Mouse (Mus musculus): ENCODE measurements around the gene Snx29. TPM values are rescaled to one million over a fixed set of nuclear protein-coding genes. Genes with fewer than 3 reads are reported as not detected.

Snx29 gene
- total and polyA plus RNA-seq, 3 experiments: 2.6 to 9.9 (median 8.9) TPM

- Histone ChIP-seq H3K79me2 (replicated peaks; ENCODE audit: control insufficient read depth, insufficient read depth, low read length) (no peaks in the 10 kb centered on the region), H3K27ac (no peak overlapping the region), H3K9ac (ENCODE audit: low read depth, low read length) (no peak overlapping the region), H3K4me3 (no peak overlapping the region), H3K27me3 (ENCODE audit: control insufficient read depth, insufficient read depth, low read length) (no peaks in the 10 kb centered on the region), H3K36me3 (ENCODE audit: control insufficient read depth, insufficient read depth, low read length) (no peaks in the 10 kb centered on the region), H3K4me1 (ENCODE audit: control insufficient read depth, insufficient read depth, low read length) (peaks cover 3% of the 10 kb centered on the region; the same call in 1 of the 2 replicates)
- WGBS: 78% methylated on average over 2 of the region's 2 CpGs
- TF ChIP-seq EP300 (IDR thresholded peaks at IDR 0.05; ENCODE audit: insufficient read depth, low read depth, low read length): no peak
- no peak for TF ChIP-seq CTCF (IDR thresholded peaks at IDR 0.05)
- no peak for TF ChIP-seq POLR2A (IDR thresholded peaks at IDR 0.05; ENCODE audit: insufficient read depth, low read depth, low read length)
- intact Hi-C loops (cut with DNase I): no loop called here
- no peak for DNase-seq
Measured at GRCm38 (mm10) chr16:11482189-11482588, 159.5 kb downstream of the Snx29 start.

- intact Hi-C loops (cut with DNase I): no loop called here
- Histone ChIP-seq H3K9ac (ENCODE audit: low read depth, low read length) (no peak overlapping the region), H3K79me2 (replicated peaks; ENCODE audit: control insufficient read depth, insufficient read depth, low read length) (no peaks in the 10 kb centered on the region), H3K4me1 (ENCODE audit: control insufficient read depth, insufficient read depth, low read length) (no peaks in the 10 kb centered on the region), H3K27ac (no peak overlapping the region), H3K4me3 (no peak overlapping the region), H3K36me3 (ENCODE audit: control insufficient read depth, insufficient read depth, low read length) (no peaks in the 10 kb centered on the region), H3K27me3 (ENCODE audit: control insufficient read depth, insufficient read depth, low read length) (no peaks in the 10 kb centered on the region)
- TF ChIP-seq POLR2A (IDR thresholded peaks at IDR 0.05; ENCODE audit: insufficient read depth, low read depth, low read length) (no peak), EP300 (IDR thresholded peaks at IDR 0.05; ENCODE audit: insufficient read depth, low read depth, low read length) (no peak), CTCF (IDR thresholded peaks at IDR 0.05) (no peak)
- 85% methylated on average over 7 of the region's 7 CpGs for WGBS
- DNase-seq: no peak
Measured at GRCm38 (mm10) chr16:11494895-11495294, 172.2 kb downstream of the Snx29 start.

- no peaks in the 10 kb centered on the region for H3K27me3 ChIP-seq (ENCODE audit: control insufficient read depth, insufficient read depth, low read length)
- no peak for TF ChIP-seq EP300 (IDR thresholded peaks at IDR 0.05; ENCODE audit: insufficient read depth, low read depth, low read length)
- TF ChIP-seq POLR2A (IDR thresholded peaks at IDR 0.05; ENCODE audit: insufficient read depth, low read depth, low read length): no peak
- TF ChIP-seq CTCF (IDR thresholded peaks at IDR 0.05): no peak
- no peak for DNase-seq
- WGBS: 77% methylated on average over 9 of the region's 10 CpGs
- no peaks in the 10 kb centered on the region for H3K79me2 ChIP-seq (replicated peaks; ENCODE audit: control insufficient read depth, insufficient read depth, low read length)
- no peaks in the 10 kb centered on the region for H3K36me3 ChIP-seq (ENCODE audit: control insufficient read depth, insufficient read depth, low read length)
- no peak overlapping the region for H3K27ac ChIP-seq
- peaks cover 1% of the 10 kb centered on the region for H3K4me1 ChIP-seq (ENCODE audit: control insufficient read depth, insufficient read depth, low read length)
- intact Hi-C loops (cut with DNase I): no loop called here
- no peak overlapping the region for H3K9ac ChIP-seq (ENCODE audit: low read depth, low read length)
- no peak overlapping the region for H3K4me3 ChIP-seq
Measured at GRCm38 (mm10) chr16:11495923-11496616, 173.4 kb downstream of the Snx29 start.

GRCm38 (mm10) chr16:11496721-11497120 is 174.0 kb downstream of the Snx29 start:
- Histone ChIP-seq H3K79me2 (replicated peaks; ENCODE audit: control insufficient read depth, insufficient read depth, low read length) (no peaks in the 10 kb centered on the region), H3K4me1 (ENCODE audit: control insufficient read depth, insufficient read depth, low read length) (peaks cover 3% of the 10 kb centered on the region), H3K27ac (no peak overlapping the region), H3K27me3 (ENCODE audit: control insufficient read depth, insufficient read depth, low read length) (no peaks in the 10 kb centered on the region), H3K9ac (ENCODE audit: low read depth, low read length) (no peak overlapping the region), H3K4me3 (no peak overlapping the region), H3K36me3 (ENCODE audit: control insufficient read depth, insufficient read depth, low read length) (no peaks in the 10 kb centered on the region; the same call in none of the 2 replicates)
- intact Hi-C loops (cut with DNase I): no loop called here
- TF ChIP-seq EP300 (IDR thresholded peaks at IDR 0.05; ENCODE audit: insufficient read depth, low read depth, low read length) (no peak), CTCF (IDR thresholded peaks at IDR 0.05) (no peak), POLR2A (IDR thresholded peaks at IDR 0.05; ENCODE audit: insufficient read depth, low read depth, low read length) (no peak)
- WGBS: 80% methylated on average over 3 of the region's 3 CpGs
- no peak for DNase-seq

GRCm38 (mm10) chr16:11500061-11500460 is 177.4 kb downstream of the Snx29 start:
- 80% methylated on average over 4 of the region's 4 CpGs for WGBS
- Histone ChIP-seq H3K4me1 (ENCODE audit: control insufficient read depth, insufficient read depth, low read length) (peaks cover 3% of the 10 kb centered on the region), H3K27ac (no peak overlapping the region), H3K4me3 (no peak overlapping the region), H3K9ac (ENCODE audit: low read depth, low read length) (no peak overlapping the region), H3K36me3 (ENCODE audit: control insufficient read depth, insufficient read depth, low read length) (no peaks in the 10 kb centered on the region; the same call in none of the 2 replicates), H3K27me3 (ENCODE audit: control insufficient read depth, insufficient read depth, low read length) (no peaks in the 10 kb centered on the region), H3K79me2 (replicated peaks; ENCODE audit: control insufficient read depth, insufficient read depth, low read length) (no peaks in the 10 kb centered on the region)
- no peak for DNase-seq
- intact Hi-C loops (cut with DNase I): no loop called here
- TF ChIP-seq CTCF (IDR thresholded peaks at IDR 0.05) (no peak), EP300 (IDR thresholded peaks at IDR 0.05; ENCODE audit: insufficient read depth, low read depth, low read length) (no peak), POLR2A (IDR thresholded peaks at IDR 0.05; ENCODE audit: insufficient read depth, low read depth, low read length) (no peak)

- DNase-seq: no peak
- Histone ChIP-seq H3K36me3 (ENCODE audit: control insufficient read depth, insufficient read depth, low read length) (no peaks in the 10 kb centered on the region; the same call in none of the 2 replicates), H3K27ac (no peak overlapping the region), H3K4me3 (no peak overlapping the region), H3K79me2 (replicated peaks; ENCODE audit: control insufficient read depth, insufficient read depth, low read length) (no peaks in the 10 kb centered on the region), H3K27me3 (ENCODE audit: control insufficient read depth, insufficient read depth, low read length) (no peaks in the 10 kb centered on the region), H3K4me1 (ENCODE audit: control insufficient read depth, insufficient read depth, low read length) (peaks cover 5% of the 10 kb centered on the region), H3K9ac (ENCODE audit: low read depth, low read length) (no peak overlapping the region)
- intact Hi-C loops (cut with DNase I): no loop called here
- WGBS: 37% methylated on average over 3 of the region's 3 CpGs
- TF ChIP-seq CTCF (IDR thresholded peaks at IDR 0.05) (no peak), POLR2A (IDR thresholded peaks at IDR 0.05; ENCODE audit: insufficient read depth, low read depth, low read length) (no peak), EP300 (IDR thresholded peaks at IDR 0.05; ENCODE audit: insufficient read depth, low read depth, low read length) (no peak)
Measured at GRCm38 (mm10) chr16:11501138-11501537, 178.4 kb downstream of the Snx29 start.

Measured in heart, adult 2 months (tissue).